Mouse (Mus musculus) midbrain, embryonic 15.5 days (tissue): ENCODE data around the gene Moap1. TPM values are rescaled to one million over a fixed set of nuclear protein-coding genes. Genes with fewer than 3 reads are reported as not detected.

ENCODE experiments used
- ATAC-seq: fragments of 200-750 bp; cut with Nextera tagmentation; replicated peaks from 2 replicates; pipeline ENCODE4 v1.8.0; 2017; ENCODE audit warnings: moderate TSS enrichment
- H3K27ac ChIP-seq: fragments of 300-500 bp; sonication (generic); 2 replicates; pipeline ENCODE4 v1.5.1; 2015; ENCODE audit warnings: mild to moderate bottlenecking, inconsistent platforms
- H3K27me3 ChIP-seq: fragments of 300-500 bp; sonication (generic); replicated peaks from 2 replicates; pipeline ENCODE4 v1.6.1; 2015; ENCODE audit warnings: inconsistent platforms
- H3K36me3 ChIP-seq: fragments of 300-500 bp; sonication (generic); replicated peaks from 2 replicates; pipeline ENCODE4 v1.6.1; 2015; ENCODE audit warnings: inconsistent platforms
- H3K4me1 ChIP-seq: fragments of 300-500 bp; sonication (generic); 2 replicates; pipeline ENCODE4 v1.6.1; 2015; ENCODE audit warnings: inconsistent platforms
- H3K4me2 ChIP-seq: fragments of 300-500 bp; sonication (generic); 2 replicates; pipeline ENCODE4 v1.6.1; 2015; ENCODE audit warnings: inconsistent platforms, mild to moderate bottlenecking, moderate library complexity
- H3K4me3 ChIP-seq: fragments of 300-500 bp; sonication (generic); 2 replicates; pipeline ENCODE4 v1.5.1; 2015; ENCODE audit warnings: mild to moderate bottlenecking, inconsistent platforms
- H3K9ac ChIP-seq: fragments of 300-500 bp; sonication (generic); 2 replicates; pipeline ENCODE4 v1.6.1; 2015; ENCODE audit warnings: mild to moderate bottlenecking, inconsistent platforms
- H3K9me3 ChIP-seq: fragments of 300-500 bp; sonication (generic); 2 replicates; pipeline ENCODE4 v1.6.1; 2016; ENCODE audit warnings: inconsistent platforms
- WGBS: fragments of 180-500 bp; shearing (Covaris S2); methylation state at CpG from one replicate; pipeline ENCODE4 v1.1.7; 2015; ENCODE audit warnings: mixed read lengths; 5-methylcytosine and 5-hydroxymethylcytosine counted together
- polyA plus RNA-seq: library from polyadenylated mRNA; unstranded; fragments of >200 nt; fragmentation: Nextera tagmentation; extraction: Ambion mirVana; gene quantifications from 2 replicates; pipeline ENCODE4 v1.2.1, GENCODE M21; 2015

Moap1 gene
- 73.2 and 73.3 TPM in 2 replicates for polyA plus RNA-seq

DNA sequence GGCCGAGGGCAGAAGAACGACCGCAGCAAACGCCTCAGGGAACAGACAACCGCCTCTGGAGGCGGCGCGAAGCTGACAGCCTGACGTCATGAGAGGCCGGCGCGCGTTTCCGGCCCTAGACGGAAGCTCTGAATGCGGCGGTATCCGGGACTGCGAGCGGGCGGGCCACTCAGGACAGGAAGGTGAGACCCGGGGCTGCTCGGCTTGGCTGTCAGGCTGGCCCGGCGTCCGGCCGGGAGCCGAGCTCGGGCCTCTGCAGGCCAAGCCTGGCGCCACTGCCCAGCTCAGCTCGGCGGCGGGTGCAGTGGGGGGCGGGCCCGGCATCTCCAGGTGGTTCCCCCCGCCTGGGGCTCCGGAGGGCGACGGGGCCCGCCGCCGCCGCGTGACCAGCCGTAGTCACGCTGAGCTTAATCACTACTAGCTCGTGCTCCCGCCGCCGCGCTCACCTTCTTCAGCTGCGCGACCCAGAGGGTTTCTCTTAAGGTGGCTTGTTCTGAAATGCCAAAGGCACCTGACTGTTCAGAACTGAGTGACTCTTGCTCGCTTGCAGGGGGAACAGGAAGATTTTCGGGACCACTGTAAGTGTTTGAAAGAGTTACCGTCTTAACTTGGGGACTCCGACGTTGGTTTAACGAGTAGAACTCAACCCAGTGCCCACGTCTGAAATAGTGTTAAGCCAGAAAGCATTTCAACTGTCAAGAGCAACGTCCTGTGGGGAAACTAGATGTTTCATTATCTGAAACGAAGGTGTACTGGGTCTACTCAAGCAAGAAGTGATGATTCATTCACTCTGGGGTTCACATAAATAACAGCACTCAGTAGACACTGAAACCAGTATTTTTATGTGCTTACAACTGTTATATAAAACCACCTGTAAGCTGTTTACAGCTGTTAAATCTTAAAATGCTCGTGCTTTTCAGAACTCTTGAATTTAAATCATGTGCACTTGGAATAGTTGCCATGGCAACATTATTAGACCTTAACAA, at the start of gene Moap1, which contains the start of gene Tmem251:
Moap1 (minus strand) TSS at position 73 of the 986 bp plus-strand sequence.
Tmem251 (plus strand) TSS at position 174 of the 986 bp plus-strand sequence.
- Histone ChIP-seq H3K4me3 (peak within 1 kb of the TSS; percentile 83), H3K27ac (peak within 1 kb of the TSS; percentile 96), H3K36me3 (no peaks in the 10 kb centered on the region), H3K27me3 (no peaks in the 10 kb centered on the region), H3K4me2 (peak within 1 kb of the TSS; percentile 88), H3K4me1 (peaks cover 29% of the 10 kb centered on the region), H3K9ac (peak within 1 kb of the TSS; percentile 88), H3K9me3 (no peaks in the 10 kb centered on the region)
- ATAC-seq, result peak; percentile 97
- WGBS, result under 1% methylated on average over 63 of the region's 63 CpGs

DNA sequence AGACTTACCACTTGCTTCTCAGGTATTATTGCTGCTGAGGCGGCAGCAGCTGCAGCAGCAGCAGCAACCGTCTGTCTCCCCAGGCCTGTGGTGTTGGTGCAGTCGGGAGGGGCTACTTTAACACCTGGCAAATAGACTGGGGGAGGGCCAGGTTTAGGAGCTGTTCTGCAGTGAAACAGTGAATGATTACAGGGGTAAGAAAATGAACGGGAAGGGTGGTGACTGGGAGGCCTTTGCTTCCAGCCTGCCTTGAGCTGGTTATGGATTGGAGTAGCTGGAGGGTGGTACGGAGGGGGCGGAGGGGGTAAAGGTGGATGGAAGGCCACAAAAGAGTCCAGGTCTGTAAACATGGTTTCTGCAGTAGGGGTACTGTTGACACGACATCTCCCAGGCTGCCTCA, 44.5 kb upstream of the Moap1 start:
- Histone ChIP-seq H3K4me1 (no peaks in the 10 kb centered on the region), H3K4me3 (no peak overlapping the region), H3K27me3 (no peaks in the 10 kb centered on the region), H3K27ac (no peak overlapping the region), H3K4me2 (no peak overlapping the region), H3K36me3 (peaks cover 45% of the 10 kb centered on the region), H3K9me3 (no peaks in the 10 kb centered on the region), H3K9ac (no peak overlapping the region)
- 92% methylated on average over 7 of the region's 7 CpGs for whole genome bisulfite sequencing
- ATAC-seq, result no peak

DNA sequence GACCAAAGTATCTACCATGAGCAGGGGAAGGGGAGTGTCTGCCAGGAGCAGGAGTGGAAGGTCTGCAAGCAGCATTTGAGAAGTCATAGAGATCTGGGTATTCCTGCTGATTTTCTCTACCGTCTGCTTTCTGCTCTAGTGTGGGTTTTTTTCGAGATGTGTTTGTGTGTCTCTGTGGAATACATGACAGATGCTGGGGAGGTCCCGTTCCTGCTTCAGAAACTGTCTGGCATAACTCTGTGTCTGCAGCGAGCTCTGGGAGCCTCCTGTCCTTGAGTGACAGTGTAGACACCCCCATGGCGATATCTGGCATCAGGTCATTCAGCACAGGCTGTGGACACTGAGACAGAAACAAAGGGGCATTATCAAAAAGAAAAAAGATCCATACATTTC, 42.1 kb upstream of the Moap1 start:
- Histone ChIP-seq H3K9me3 (no peaks in the 10 kb centered on the region), H3K4me2 (no peak overlapping the region), H3K4me3 (no peak overlapping the region), H3K9ac (no peak overlapping the region), H3K27me3 (no peaks in the 10 kb centered on the region), H3K27ac (no peak overlapping the region), H3K36me3 (peaks cover 28% of the 10 kb centered on the region), H3K4me1 (no peaks in the 10 kb centered on the region)
- 84% methylated on average over 5 of the region's 5 CpGs for WGBS
- ATAC-seq, result no peak

DNA sequence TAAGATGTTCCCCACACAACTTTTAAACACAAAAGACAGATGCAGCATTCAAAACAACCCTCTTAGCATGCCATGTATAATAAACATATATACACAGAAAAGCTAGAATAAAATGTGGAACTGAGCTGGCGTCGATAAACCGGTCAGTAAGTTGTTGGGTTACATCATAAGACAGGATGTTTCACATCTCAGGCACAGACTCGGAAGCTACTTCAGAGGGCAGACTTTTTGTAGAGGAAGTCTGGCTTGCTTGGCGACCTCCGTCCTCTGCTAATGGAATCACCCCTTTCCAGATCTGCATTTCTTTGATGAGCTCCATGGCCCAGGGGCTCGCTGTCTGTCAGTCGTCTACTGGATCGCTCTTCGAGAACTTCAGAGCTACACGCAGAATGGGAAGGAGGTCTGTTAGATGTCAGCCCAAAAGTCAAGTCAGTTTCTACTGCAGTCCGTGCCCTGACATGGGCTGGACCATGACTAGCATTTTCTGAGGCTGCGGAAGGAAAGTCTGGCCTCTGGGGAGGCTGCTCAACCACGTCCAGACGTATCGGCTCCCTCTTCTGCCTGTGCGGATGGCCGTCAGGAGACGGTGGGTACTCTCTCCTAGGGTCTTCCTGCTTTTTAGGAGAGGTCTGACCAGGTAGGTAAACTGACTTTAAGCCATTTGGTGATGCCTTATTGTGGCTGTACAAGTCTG, 41.6 kb upstream of the Moap1 start:
- Histone ChIP-seq H3K36me3 (peaks cover 22% of the 10 kb centered on the region), H3K4me1 (no peaks in the 10 kb centered on the region), H3K27ac (no peak overlapping the region), H3K4me3 (no peak overlapping the region), H3K9ac (no peak overlapping the region), H3K27me3 (no peaks in the 10 kb centered on the region), H3K9me3 (no peaks in the 10 kb centered on the region), H3K4me2 (no peak overlapping the region)
- WGBS, result 92% methylated on average over 19 of the region's 19 CpGs
- no peak for ATAC-seq

GRCm38 (mm10) chr12:102782841-102783240, 39.4 kb upstream of the Moap1 start:
- Histone ChIP-seq H3K9me3 (no peaks in the 10 kb centered on the region), H3K9ac (no peak overlapping the region), H3K4me2 (no peak overlapping the region), H3K4me3 (no peak overlapping the region), H3K36me3 (peaks cover 16% of the 10 kb centered on the region), H3K27ac (no peak overlapping the region), H3K4me1 (no peaks in the 10 kb centered on the region), H3K27me3 (no peaks in the 10 kb centered on the region)
- no peak for ATAC-seq
- WGBS, result 95% methylated on average over 5 of the region's 5 CpGs

DNA sequence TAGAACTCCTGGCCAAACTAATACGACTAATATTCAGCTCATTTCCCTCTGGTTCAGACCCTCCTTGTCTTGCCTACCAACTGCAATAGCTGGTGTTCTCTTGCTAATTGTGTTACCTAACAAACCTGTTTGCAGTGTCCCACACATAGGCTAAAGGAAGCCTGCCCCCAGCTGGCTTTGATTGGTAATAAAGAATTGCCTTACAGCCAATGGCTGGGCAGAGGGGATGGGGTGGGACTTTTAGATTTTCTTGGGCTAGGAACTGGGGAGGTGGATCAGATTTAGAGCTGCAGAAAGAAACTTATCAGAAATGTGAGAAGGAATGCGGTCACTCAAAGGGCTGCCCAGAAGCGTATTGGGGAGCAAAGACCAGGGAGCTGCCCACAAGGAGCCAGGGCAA, 36.0 kb upstream of the Moap1 start:
- Histone ChIP-seq H3K9ac (no peak overlapping the region), H3K27me3 (no peaks in the 10 kb centered on the region), H3K4me3 (no peak overlapping the region), H3K4me2 (no peak overlapping the region), H3K36me3 (peaks cover 15% of the 10 kb centered on the region; the same call in 1 of the 2 replicates), H3K4me1 (no peaks in the 10 kb centered on the region), H3K9me3 (no peaks in the 10 kb centered on the region), H3K27ac (no peak overlapping the region)
- ATAC-seq, result no peak
- WGBS, result 57% methylated on average over 3 of the region's 3 CpGs

GRCm38 (mm10) chr12:102778151-102778550, 34.7 kb upstream of the Moap1 start:
- no peak overlapping the region for H3K27ac ChIP-seq
- no peaks in the 10 kb centered on the region for H3K4me1 ChIP-seq
- 77% methylated on average over 5 of the region's 5 CpGs for WGBS
- H3K9ac ChIP-seq, result no peak overlapping the region
- H3K9me3 ChIP-seq, result no peaks in the 10 kb centered on the region
- peaks cover 15% of the 10 kb centered on the region; the same call in 1 of the 2 replicates for H3K36me3 ChIP-seq
- no peak overlapping the region for H3K4me2 ChIP-seq
- H3K27me3 ChIP-seq, result no peaks in the 10 kb centered on the region
- ATAC-seq, result no peak
- H3K4me3 ChIP-seq, result no peak overlapping the region

GRCm38 (mm10) chr12:102776035-102776434, 32.6 kb upstream of the Moap1 start:
- Histone ChIP-seq H3K4me2 (no peak overlapping the region), H3K4me3 (no peak overlapping the region), H3K9me3 (no peaks in the 10 kb centered on the region), H3K36me3 (peaks cover 34% of the 10 kb centered on the region), H3K27me3 (no peaks in the 10 kb centered on the region), H3K27ac (no peak overlapping the region), H3K9ac (no peak overlapping the region), H3K4me1 (no peaks in the 10 kb centered on the region)
- ATAC-seq, result no peak
- 89% methylated on average over 14 of the region's 14 CpGs for WGBS

- H3K9me3 ChIP-seq, result no peaks in the 10 kb centered on the region
- H3K27me3 ChIP-seq, result no peaks in the 10 kb centered on the region
- 94% methylated on average over 5 of the region's 5 CpGs for WGBS
- H3K27ac ChIP-seq, result no peak overlapping the region
- H3K4me2 ChIP-seq, result no peak overlapping the region
- peaks cover 51% of the 10 kb centered on the region for H3K36me3 ChIP-seq
- H3K9ac ChIP-seq, result no peak overlapping the region
- ATAC-seq, result no peak
- H3K4me3 ChIP-seq, result no peak overlapping the region
- no peaks in the 10 kb centered on the region for H3K4me1 ChIP-seq
These were observed 29.2 kb upstream of the Moap1 start for GRCm38 (mm10) chr12:102772676-102773075.

GRCm38 (mm10) chr12:102771601-102772000, 28.1 kb upstream of the Moap1 start:
- Histone ChIP-seq H3K36me3 (peaks cover 47% of the 10 kb centered on the region), H3K27ac (no peak overlapping the region), H3K27me3 (no peaks in the 10 kb centered on the region), H3K4me2 (no peak overlapping the region), H3K9me3 (no peaks in the 10 kb centered on the region), H3K4me1 (no peaks in the 10 kb centered on the region), H3K9ac (no peak overlapping the region), H3K4me3 (no peak overlapping the region)
- WGBS, result 97% methylated on average over 8 of the region's 8 CpGs
- ATAC-seq, result no peak

DNA sequence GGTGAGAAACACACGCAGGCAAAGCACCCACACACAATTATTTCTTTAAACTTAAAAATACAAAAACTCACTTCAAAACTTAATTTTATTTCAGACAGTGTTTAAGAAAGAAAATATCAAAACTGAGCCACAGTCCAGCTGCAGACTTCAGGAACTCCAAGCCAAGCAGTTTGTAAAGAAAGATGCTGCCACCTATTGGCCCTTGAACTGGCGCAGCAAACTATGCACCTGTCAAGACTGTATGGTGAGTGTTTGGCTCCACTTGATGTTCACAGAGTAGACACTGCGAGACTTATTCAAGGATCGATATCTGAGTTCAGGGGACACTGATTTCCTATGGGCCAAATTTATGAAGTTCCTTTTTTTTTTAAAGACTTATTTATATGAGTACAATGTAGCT, 25.5 kb upstream of the Moap1 start:
- ATAC-seq, result no peak
- Histone ChIP-seq H3K9me3 (no peaks in the 10 kb centered on the region), H3K4me1 (no peaks in the 10 kb centered on the region), H3K4me3 (no peak overlapping the region), H3K36me3 (peaks cover 44% of the 10 kb centered on the region), H3K27ac (no peak overlapping the region), H3K9ac (no peak overlapping the region), H3K27me3 (no peaks in the 10 kb centered on the region), H3K4me2 (no peak overlapping the region)
- 88% methylated on average over 4 of the region's 4 CpGs for WGBS

- Histone ChIP-seq H3K4me1 (peaks cover 16% of the 10 kb centered on the region), H3K9ac (no peak overlapping the region), H3K36me3 (peaks cover 16% of the 10 kb centered on the region; the same call in 1 of the 2 replicates), H3K4me3 (no peak overlapping the region), H3K9me3 (no peaks in the 10 kb centered on the region), H3K27ac (no peak overlapping the region), H3K4me2 (no peak overlapping the region), H3K27me3 (no peaks in the 10 kb centered on the region)
- ATAC-seq, result no peak
These were observed 20.2 kb upstream of the Moap1 start for GRCm38 (mm10) chr12:102763696-102764095.
